Mouse (Mus musculus): Measurements from ENCODE around the gene Cspg4. TPM values are rescaled to one million over a fixed set of nuclear protein-coding genes. Genes with fewer than 3 reads are reported as not detected.
A peak's percentile ranks its signal among the peaks of the same experiment; 100 is the strongest.

The Cspg4 gene
- total RNA-seq, 2 experiments from 2014 or later, result 22.0 to 31.7 TPM

DNA sequence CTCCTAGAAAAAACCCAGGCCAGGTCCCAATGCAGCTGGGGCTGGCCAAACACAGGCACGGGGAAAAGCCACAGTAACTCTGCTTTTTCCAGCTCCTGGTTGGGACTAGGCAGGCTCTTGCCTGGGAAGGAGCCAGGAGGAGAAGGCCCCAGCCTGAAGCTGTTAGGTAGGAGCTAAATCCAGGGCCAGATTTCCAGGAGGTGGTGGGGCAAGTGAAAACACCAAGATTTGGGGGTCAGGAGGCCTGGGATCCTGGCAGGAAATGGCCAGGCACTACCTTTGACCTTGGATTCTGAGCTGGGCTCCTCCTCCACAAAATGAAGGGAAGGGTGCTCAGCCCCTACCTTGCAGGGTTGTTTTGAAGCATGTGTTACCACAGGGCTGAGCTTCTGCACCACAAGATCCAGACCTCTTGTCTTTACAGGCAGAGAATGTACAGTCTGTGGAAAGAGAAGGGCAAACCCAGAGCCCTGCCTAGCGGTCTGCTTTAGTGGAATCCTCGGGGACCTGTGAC is 560 bp upstream of the Cspg4 start, which contains the start of gene Odf3l1:
Odf3l1 (minus strand) TSS at position 464 of the 514 bp plus-strand sequence.
- DNase-seq, result no peak

DNA sequence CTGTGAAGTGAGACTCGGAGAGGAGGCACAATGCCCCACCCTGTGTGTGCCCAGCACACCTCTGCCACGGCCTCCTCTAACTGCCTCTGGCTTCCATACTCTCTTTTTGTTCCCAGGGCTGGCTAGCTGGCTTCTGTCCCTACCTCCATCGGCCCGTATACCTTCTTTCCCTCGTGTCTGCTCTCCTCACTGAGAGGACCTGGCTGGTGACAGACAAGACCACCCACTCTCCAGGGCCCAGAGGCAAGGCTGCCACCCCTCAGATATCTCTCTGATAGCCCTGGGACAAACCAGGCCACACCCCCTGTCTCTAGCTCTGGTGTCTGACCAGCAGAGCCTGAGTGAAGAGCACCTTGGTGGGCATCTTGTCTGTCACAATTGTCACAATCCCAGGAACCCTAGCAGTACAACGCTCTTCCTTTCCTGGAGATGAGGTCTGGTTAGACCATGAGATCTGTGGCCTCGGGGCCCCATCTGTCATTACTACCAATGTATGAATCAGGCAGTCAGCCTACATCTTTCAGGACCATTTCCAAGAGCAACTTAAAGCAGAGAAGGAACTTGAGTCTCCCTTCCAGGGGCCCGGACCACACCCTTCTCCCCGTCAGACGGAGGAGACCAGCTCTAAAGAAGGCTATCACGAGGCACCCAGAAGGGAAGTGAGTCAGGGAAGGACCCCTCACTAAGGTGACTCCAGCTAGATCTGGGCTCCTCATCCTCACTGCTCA is 1.0 kb downstream of the Cspg4 start:
- DNase-seq, result no peak

DNA sequence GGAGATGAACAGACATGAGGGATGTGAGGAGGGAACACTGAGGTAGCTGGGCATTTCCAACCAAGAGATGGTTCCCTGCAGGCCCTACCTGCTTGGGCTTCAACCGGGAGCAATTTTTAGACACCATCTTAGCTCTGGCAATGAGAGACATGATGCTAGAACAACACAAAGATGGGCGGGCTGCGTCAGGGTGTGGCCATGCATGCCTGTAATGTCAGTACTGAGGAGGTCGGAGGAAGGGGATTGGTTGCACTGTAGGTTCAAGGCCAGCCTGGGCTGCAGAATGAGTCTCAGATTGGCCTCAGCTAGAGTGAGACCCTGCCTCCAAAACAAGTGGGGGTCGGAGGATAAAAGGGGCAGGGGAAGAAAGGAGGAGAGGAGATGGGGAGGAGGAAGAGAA is 1.6 kb downstream of the Cspg4 start:
- no peak for DNase-seq

DNA sequence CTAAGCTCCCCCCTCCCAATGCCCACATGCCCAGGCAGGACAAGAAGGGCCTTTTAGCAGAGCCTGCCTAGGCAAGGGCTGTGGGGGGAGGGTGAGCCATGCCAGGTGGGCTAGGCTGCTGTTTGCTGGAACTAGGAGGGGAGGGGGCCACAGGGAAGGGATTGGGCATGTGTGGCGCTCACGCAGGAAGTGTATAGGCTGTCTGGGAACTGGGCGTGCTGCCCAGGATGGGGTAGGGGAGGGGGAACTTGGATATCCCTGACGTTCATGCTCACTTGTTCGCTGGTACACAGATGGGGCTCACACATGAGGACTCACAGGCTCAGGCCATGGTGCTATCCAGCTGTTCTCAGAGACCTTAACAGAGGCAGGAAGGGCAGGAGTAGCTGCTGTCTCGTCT is 3.5 kb downstream of the Cspg4 start:
- DNase-seq, result no peak

DNA sequence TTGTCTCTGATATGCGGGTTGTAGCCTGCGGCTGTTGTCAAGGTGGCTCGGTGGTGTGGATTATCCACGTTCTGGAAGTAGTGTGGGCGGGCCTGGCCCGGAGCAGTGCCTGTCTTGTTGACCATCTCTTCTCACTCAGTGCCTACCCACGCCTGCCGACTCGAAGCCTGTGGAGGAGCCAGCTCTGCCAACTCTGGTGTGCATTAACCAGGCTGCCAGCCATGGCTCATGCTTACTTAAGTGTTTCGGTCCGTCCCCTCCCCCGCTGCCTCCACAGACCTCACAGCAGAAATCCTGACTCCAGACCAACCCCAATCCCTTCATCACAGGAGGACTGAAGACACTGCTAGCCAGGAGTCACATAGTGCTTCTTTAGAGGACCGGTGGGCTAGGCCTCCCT is 4.7 kb downstream of the Cspg4 start:
- no peak for DNase-seq

DNA sequence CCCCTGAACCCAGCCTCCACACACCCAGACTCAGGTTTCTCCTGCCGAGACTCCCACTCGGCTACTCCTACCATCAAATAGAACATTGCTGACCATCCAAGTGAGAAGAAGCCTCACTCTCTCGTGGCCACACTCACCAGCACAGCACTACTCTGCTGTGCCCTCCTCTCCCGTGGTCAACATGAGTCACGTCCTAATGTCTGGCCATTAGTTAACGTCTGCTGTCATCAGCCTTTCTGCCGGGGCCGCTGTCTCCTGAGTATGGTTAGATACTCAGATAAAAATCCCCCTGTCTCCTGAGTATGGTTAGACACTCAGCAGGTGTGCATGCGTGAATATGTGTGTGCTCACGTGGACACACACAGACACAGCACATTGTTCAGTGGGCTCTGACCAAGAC is 5.9 kb downstream of the Cspg4 start:
- DNase-seq, result no peak

DNA sequence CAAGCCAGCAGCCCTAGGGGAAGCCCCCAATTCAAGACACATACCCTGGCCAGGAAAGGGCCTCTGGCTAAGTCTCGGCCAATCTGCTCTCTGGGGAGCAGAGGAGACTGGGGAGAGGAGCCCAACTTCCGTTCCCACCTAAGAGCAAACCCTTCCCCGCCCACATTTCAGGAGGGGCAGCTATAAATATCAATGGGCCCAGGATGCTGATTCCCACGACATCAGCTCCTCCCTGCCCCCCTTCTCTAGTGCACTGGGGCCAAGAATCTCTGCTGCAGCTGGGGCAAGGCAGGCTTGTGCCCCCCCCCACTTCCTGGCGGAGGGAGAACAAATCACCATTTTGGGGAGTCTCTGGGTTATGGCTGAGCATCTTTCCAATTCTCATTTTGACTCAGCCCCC is 6.4 kb downstream of the Cspg4 start:
- peak; percentile 51 for DNase-seq

DNA sequence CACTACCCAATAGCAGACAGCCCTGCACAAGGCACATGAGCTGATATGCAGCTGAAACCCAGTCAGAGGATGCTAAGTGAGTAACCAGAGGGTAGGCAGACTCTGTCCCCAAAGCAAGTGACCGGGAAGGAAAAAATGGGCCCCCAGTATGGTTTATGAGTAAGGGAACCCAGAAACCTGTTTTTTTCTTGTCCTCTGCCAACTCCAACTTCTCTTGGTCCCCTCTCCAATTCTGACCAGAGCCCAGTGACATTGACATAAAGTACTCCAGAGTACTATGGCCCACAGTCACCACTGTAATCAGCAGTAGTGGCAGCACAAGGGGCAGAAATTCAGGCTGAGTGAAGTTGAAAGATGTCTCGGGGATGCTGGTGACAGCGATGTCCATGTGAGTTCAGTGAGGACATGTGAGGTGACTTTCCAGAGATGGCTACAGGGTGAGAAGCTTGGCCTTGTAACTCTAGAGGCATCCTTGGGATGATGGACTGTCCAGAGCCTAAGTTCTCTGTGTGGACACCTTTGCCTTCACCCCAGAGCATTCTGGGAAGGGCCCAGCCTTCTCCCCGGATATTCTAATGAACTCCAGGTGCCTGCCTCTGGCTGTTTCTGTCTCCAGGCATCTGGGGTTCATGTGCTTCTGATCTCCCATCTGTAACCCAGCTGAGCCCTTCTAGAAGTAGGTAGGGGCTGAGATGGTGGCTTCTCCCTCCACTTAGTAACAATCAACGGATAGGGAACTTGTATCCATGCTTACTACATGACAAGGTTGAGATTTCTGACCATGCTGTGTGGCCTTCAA is 7.5 kb downstream of the Cspg4 start:
- DNase-seq, result no peak

DNA sequence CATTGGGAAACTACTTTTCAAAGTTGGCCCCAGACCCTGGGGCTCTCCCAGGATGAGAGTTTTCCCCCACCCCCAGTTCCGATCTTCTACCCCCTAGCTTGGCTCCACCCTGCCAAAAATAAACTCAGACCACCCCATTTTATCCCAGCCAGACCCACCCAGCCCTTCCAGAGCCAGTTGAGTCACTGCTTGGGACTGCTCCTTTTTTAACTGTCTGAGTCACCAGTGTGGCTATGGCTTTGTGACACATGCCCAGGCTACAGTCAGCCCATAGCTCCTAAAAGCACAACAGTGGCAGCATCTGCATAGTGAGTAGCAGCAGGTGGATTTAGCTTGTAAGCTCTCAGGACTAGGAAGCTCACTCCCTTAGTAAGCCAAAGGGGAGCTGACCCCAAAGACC is 8.3 kb downstream of the Cspg4 start:
- no peak for DNase-seq

DNA sequence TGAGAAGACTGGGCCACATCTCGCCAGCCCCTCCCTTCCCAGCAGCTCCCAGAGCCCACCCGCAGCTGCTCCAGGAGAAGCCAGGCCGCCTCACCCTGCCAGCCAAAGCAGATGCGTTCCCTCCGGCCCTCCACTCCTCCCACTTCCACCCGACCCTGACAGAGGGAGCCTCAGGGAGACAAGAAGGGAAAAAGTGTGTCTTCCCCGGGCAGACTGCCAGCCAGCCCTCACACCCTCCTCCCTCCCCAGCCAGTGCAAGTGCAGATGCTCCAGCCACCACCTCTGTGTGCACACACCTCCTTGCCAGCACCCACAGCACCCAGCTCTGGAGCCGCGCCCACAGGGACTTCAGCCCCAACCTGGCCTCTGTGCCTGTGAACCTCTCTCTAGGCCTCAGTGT is 12.0 kb downstream of the Cspg4 start:
- peak; percentile 61 for DNase-seq

DNA sequence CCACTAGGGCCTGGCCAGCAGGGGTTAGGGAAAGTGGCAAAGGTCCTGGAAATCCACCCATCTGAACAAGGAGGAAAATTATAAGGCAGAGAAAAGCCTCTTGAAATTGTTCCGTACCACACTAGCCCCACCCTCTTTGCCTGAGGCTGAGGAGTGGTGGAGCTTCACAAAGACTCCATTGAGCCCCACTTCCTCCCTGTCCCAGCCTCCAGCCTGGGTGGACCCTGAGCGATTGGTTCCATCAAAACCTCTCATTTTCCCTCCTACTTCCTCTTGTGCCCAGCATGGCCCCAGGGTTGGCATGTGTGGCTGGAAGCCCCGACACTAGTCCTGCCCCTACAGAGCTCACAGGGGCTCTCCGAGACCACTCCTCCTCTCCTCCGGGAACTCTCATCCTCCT is 12.5 kb downstream of the Cspg4 start:
- no peak for DNase-seq

DNA sequence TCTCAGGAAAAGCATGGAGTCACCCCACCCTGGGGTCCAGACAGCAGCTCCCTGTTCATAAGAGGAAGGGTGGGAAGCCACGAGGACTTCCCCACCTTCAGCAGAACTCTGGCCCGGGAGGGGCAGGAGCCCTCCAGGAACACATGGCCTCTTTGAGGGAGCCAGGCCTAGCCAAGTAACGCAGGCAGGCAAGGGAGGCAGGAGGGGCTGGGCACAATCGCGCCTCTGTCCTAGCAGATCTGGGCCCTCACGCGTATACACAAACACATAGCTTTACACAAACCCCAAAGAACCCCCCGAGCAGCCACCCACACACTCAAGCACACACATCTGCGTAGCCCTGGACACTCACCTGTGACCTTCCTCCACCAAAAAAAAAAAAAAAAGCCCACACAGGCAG is 16.0 kb downstream of the Cspg4 start:
- DNase-seq, result no peak

DNA sequence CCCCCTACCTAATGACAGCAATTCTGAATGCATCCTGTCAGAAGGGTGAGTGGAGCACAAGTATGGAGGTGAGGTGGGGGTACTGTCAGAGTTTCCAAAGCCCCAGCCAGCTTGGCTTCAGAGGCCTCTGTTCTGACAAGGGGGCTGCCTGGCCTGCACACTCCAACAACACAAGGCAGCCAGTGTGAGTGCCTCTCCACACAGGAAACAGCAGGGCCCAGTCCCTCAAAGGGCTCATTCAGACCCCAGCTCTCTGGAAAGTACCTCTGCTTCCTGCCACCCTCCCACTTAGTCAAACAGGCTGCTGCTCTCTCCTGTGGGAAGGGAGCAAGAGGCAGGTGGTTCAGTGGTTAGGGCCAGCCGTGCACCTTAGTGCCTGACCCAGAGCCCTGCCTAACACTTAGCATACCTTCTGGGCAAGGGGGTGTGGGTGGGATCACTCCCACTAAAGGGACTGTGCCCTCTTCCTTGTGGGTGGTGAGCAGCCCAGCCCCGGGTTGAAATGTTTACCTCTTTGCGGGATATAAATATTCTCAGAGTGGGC is 16.8 kb downstream of the Cspg4 start:
- DNase-seq, result no peak

DNA sequence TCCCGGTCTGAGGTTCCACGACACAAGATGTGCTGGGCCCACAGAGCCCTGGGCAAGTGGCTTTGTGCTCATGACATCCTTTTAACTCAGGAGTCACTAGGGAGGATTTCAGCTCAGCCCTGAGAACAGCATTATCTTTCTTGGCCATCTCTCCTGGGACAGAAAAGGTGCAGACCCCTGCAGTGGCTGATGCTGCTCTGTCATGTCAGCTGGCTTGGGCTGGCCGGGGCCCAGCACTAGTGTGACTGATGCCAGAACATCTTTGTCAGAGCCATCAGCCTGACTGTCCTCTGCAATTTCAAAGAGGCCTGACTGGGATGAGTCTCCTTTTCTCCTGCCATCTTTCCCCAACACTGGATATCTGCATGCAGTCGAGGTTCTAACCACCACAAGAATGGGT is 17.4 kb downstream of the Cspg4 start:
- DNase-seq, result no peak

DNA sequence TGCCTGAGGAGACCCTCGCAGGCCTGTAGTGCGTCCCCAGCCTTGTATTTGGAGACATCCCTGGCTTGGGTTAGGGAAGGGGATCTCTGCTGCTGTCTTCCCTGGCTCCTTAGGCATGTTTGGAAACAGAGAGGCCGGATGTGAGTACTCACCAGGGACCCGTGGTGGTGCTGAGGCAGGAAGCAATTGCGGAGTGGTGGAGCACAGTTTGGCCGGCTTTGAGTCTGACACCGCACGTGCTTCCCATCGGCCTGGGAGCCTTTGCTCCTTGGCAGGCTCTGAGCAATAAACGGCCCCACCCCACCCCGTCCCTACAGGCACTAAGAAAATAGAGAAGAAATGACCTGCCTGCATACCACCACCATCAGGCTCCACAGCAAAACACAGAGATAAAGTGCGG is 18.0 kb downstream of the Cspg4 start:
- peak; percentile 52 for DNase-seq

DNA sequence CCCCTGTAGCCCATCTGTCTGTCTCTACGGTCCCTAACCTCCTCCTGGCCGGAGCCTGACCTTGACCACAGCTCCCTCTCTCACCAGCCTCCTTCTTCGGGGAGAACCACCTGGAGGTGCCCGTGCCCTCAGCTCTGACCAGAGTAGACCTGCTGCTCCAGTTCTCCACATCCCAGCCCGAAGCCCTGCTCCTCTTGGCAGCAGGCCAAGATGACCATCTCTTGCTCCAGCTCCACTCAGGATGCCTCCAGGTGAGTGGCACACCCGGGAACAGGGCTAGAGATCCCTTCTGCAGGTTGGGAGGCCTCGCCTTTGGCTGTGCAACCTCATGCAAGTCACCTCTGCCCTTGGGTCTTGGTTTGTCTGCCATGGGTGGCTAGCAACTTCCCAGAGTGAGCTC is 18.6 kb downstream of the Cspg4 start:
- no peak for DNase-seq

DNA sequence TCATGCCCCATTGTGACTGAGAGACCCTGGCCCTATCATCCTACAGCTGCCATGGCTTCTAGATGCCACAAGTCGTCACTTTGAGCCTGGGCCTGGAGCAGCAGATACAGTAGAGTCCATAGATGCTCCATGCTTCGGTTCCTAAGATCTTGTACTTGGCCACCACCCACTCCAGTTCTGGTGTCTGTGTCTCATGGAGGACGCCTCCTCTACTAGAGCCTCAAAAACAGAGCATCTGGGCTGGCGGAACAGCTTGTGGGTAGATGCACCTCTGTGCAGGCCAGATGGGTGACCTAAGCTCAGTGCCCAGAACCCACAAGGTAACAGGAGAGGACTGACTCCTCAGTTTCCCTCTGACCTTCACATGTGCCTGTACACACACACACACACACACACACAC is 19.5 kb downstream of the Cspg4 start:
- no peak for DNase-seq

DNA sequence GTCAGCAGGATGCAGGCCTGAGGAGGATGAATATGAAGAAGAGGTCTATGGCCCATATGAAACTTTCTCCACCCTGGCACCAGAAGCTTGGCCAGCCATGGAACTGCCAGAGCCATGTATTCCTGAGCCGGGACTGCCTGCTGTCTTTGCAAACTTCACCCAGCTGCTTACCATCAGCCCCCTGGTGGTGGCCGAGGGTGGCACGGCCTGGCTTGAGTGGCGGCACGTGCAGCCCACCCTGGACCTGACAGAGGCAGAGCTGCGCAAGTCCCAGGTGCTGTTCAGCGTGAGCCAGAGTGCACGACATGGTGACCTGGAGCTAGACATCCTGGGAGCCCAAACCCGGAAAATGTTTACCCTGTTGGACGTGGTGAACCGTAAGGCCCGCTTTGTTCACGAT is 21.3 kb downstream of the Cspg4 start:
- DNase-seq, result no peak

DNA sequence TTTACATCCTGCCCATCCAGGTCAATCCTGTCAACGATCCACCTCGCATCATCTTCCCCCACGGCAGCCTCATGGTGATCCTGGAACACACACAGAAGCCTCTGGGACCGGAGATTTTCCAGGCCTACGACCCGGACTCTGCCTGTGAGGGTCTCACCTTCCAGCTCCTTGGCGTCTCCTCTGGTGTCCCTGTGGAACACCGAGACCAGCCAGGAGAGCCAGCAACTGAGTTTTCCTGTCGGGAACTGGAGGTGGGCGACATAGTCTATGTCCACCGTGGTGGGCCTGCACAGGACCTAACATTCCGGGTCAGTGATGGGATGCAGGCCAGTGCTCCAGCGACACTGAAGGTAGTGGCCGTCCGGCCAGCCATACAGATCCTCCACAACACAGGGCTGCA is 21.8 kb downstream of the Cspg4 start:
- DNase-seq, result no peak

DNA sequence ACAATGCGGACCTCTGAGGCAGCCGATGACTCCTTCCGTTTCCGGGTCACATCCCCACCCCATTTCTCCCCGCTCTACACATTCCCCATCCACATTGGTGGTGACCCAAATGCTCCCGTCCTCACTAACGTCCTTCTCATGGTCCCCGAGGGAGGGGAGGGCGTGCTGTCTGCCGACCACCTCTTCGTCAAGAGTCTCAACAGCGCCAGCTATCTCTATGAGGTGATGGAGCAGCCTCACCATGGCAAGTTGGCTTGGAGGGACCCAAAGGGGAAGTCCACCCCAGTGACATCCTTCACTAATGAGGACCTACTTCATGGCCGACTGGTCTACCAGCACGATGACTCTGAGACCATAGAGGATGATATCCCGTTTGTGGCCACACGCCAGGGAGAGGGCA is 22.7 kb downstream of the Cspg4 start:
- peak; percentile 13 for DNase-seq

DNA sequence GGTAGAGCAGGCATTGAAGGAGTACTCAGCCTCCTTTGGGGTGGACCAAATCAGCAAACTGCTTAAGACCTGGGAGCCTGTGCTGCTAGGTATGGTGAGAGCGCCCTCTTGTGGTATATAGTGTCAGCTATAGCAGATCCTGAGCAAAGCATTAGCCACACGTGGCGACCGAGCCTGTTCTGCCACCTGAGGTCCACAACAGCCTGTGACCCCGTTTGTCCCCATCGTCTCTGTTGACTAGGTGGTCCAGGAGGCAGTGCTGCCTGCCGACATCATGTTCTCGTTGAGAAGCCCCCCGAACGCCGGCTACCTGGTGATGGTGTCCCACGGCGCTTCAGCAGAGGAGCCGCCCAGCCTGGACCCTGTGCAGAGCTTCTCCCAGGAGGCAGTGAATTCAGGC is 25.0 kb downstream of the Cspg4 start:
- peak; percentile 70 for DNase-seq

DNA sequence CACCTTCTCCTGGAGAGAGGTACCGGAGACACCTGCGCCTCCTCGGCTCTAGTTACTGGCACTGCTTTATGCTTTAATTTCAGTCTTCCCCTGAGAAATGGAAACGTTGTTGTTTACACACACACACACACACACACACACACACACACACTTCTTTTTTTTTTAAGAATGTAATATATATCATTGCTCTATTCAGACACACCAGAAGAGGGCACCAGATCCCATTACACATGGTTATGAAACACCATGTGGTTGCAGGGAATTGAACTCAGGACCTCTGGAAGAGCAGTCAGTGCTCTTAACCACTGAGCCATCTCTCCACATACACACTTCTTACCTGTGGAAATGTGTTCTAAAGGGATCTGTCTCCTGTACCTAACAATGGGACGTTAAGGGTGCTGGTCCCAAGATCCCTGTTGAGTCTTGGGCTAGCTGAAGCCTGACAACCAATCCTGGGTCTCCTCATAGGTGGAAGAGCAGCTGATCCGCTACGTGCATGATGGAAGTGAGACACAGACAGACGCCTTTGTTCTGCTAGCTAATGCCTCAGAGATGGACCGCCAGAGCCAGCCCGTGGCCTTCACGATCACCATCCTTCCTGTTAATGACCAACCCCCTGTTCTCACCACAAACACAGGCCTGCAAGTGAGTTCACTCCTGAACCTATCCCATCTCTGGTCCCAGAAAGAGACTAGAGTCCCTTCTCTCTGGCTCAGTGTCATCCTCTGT is 25.9 kb downstream of the Cspg4 start:
- DNase-seq, result no peak

DNA sequence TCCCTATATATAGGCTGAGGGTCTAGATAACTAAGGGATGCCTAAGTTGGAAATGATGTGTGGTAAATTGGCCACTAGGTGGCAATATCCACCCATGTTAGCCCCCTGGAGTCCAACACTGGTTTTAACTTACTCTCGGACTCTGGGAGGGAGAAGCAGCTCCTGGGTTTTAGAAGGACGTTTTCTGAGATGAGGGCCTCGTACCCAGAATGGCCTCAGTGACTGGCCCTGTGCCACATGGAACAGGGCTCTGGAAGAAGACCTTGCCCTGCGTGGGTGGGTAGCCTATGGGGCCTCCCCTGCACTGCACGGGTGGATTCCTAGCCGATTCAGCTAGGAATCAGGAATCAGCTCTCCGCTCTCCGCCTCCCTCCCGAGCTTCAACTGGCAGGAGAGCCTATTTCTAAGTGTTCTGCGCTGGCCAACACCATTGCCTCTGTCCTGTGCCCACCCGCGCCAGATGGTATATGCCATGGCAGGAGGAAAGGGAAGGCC is 26.7 kb downstream of the Cspg4 start:
- DNase-seq, result no peak

All from gastrocnemius, postnatal 10 days (tissue).